Mouse (Mus musculus): ENCODE results near the gene Slco3a1. TPM values are rescaled to one million over a fixed set of nuclear protein-coding genes. Genes with fewer than 3 reads are reported as not detected.

The Slco3a1 gene
- total and polyA plus RNA-seq, 3 experiments, result 0.04 to 0.35 TPM; not detected in 1

GRCm38 (mm10) chr7:74459812-74460211, 94.8 kb downstream of the Slco3a1 start:
- Histone ChIP-seq H3K36me3 (replicated peaks in 1 of 2; ENCODE audit: control insufficient read depth in 1 of 2, insufficient read depth in 1 of 2, low read length in 1 of 2) (no peaks in the 10 kb centered on the region), H3K4me3 (replicated peaks in 1 of 3; ENCODE audit: low read depth in 2 of 3, low read length in 2 of 3, poor library complexity in 1 of 3) (no peak overlapping the region), H3K9me3 (replicated peaks; ENCODE audit: low read length) (peaks cover 31% of the 10 kb centered on the region), H3K79me2 (replicated peaks; ENCODE audit: control insufficient read depth, extremely low read depth, insufficient read depth, poor library complexity, severe bottlenecking) (no peaks in the 10 kb centered on the region), H3K4me2 (ENCODE audit: insufficient read depth, low read depth, poor library complexity, severe bottlenecking) (no peak overlapping the region), H3K4me1 (ENCODE audit: control insufficient read depth in 1 of 2, insufficient read depth in 2 of 2) (0 out of 4 replicates have a peak, but pooled peaks cover 0 to 4% of the 10 kb centered on the region in 2 experiments), H3K27ac (ENCODE audit: insufficient read depth, low read depth) (no peak overlapping the region), H3K9ac (ENCODE audit: insufficient read depth, low read depth) (no peak overlapping the region), H3K27me3 (replicated peaks) (no peaks in the 10 kb centered on the region)
- in situ Hi-C loops (cut with MboI; ENCODE audit: low pct_ligation_motif_present, low pct_unique_long_range_greater_than_20kb, low sequenced_read_pairs) (no loop called here), dilution Hi-C loops (cut with MboI; ENCODE audit: extremely low pct_ligation_motif_present, extremely low pct_unique_long_range_greater_than_20kb, low sequenced_read_pairs) (no loop called here)
- no peak for TF ChIP-seq MAZ (IDR thresholded peaks at IDR 0.05; ENCODE audit: low read depth, low read length)
- no peak for TF ChIP-seq GABPA (IDR thresholded peaks at IDR 0.05; ENCODE audit: insufficient replicate concordance, low read depth, low read length)
- TF ChIP-seq MAX (IDR thresholded peaks at IDR 0.05; ENCODE audit: low read length), result no peak
- TF ChIP-seq RCOR1 (conservative IDR thresholded peaks at IDR 0.05; ENCODE audit: low read depth, low read length), result no peak
- TF ChIP-seq RAD21 (IDR thresholded peaks at IDR 0.05; ENCODE audit: low read depth, low read length), result no peak
- no peak for TF ChIP-seq POLR2AphosphoS2 (IDR thresholded peaks at IDR 0.05; ENCODE audit: low read depth, low read length)
- no peak for TF ChIP-seq CHD2 (IDR thresholded peaks at IDR 0.05; ENCODE audit: low read length)
- no peak for TF ChIP-seq ELF1 (IDR thresholded peaks at IDR 0.05; ENCODE audit: low read depth, low read length)
- no peak for DNase-seq (ENCODE audit: extremely low read depth)

GRCm38 (mm10) chr7:74459277-74459676, 95.3 kb downstream of the Slco3a1 start:
- Histone ChIP-seq H3K4me1 (ENCODE audit: control insufficient read depth in 1 of 2, insufficient read depth in 2 of 2) (0 out of 4 replicates have a peak, but pooled peaks cover 0 to 4% of the 10 kb centered on the region in 2 experiments), H3K27ac (ENCODE audit: insufficient read depth, low read depth) (no peak overlapping the region), H3K36me3 (replicated peaks in 1 of 2; ENCODE audit: control insufficient read depth in 1 of 2, insufficient read depth in 1 of 2, low read length in 1 of 2) (no peaks in the 10 kb centered on the region), H3K27me3 (replicated peaks) (no peaks in the 10 kb centered on the region), H3K79me2 (replicated peaks; ENCODE audit: control insufficient read depth, extremely low read depth, insufficient read depth, poor library complexity, severe bottlenecking) (no peaks in the 10 kb centered on the region), H3K4me3 (replicated peaks in 1 of 3; ENCODE audit: low read depth in 2 of 3, low read length in 2 of 3, poor library complexity in 1 of 3) (no peak overlapping the region), H3K4me2 (ENCODE audit: insufficient read depth, low read depth, poor library complexity, severe bottlenecking) (no peak overlapping the region), H3K9me3 (replicated peaks; ENCODE audit: low read length) (peaks cover 28% of the 10 kb centered on the region), H3K9ac (ENCODE audit: insufficient read depth, low read depth) (no peak overlapping the region)
- in situ Hi-C loops (cut with MboI; ENCODE audit: low pct_ligation_motif_present, low pct_unique_long_range_greater_than_20kb, low sequenced_read_pairs) (no loop called here), dilution Hi-C loops (cut with MboI; ENCODE audit: extremely low pct_ligation_motif_present, extremely low pct_unique_long_range_greater_than_20kb, low sequenced_read_pairs) (no loop called here)
- DNase-seq (ENCODE audit: extremely low read depth), result no peak
- TF ChIP-seq CTCF (conservative IDR thresholded peaks at IDR 0.05 in 1 of 2, IDR thresholded peaks at IDR 0.05 in 1 of 2; ENCODE audit: low read depth in 2 of 2, low read length in 2 of 2) (no peak), UBTF (IDR thresholded peaks at IDR 0.05; ENCODE audit: low read depth, low read length) (no peak), MAZ (IDR thresholded peaks at IDR 0.05; ENCODE audit: low read depth, low read length) (no peak), MAFK (IDR thresholded peaks at IDR 0.05; ENCODE audit: insufficient replicate concordance, low read length) (no peak), ZNF384 (IDR thresholded peaks at IDR 0.05; ENCODE audit: low read depth, low read length) (no peak), JUN (IDR thresholded peaks at IDR 0.05; ENCODE audit: insufficient read depth, low read depth, low read length) (no peak)
